Mouse (Mus musculus): ENCODE measurements around the gene Thada.

Gene Thada

DNA sequence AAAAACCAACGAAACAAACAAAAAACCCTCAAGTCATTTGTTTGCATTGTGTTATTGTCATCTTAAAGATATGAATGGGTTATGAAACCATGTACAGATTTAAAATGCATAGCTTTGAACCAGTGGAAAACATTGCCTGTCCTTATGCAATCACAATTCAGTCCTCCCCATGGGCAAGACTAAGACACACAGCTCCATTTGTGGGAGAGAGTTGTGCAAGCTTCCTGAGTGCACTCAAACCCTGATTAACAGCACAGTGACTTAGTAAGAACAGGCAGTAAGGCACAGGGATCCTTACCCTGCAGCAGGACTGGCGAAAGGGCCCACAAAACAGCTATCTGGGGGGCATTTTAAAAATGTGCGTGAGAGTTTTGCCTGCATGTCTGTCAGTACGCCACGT lies 11.2 kb upstream of the Thada start:
- WGBS = 90% methylated on average over 5 of the region's 5 CpGs

DNA sequence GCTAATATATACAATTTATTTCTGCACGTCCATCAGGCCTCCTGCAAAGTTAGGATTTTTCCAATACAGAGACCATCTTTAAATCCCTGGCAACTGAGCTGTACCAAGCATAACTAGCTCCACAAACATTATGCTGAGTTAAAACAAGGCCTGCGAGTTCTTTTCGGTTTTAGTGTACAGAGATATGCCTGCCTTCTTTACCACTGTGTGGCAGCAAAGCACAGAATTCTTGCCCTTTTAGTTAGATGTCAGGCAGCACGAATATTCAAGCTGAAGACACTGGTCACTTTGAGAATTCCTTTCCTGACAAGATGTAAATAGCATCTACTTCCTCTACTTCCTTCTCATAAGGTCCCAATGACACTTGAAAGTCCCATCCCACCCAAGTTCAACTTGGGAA lies 8.3 kb upstream of the Thada start:
- 37% methylated on average over 4 of the region's 4 CpGs for WGBS

DNA sequence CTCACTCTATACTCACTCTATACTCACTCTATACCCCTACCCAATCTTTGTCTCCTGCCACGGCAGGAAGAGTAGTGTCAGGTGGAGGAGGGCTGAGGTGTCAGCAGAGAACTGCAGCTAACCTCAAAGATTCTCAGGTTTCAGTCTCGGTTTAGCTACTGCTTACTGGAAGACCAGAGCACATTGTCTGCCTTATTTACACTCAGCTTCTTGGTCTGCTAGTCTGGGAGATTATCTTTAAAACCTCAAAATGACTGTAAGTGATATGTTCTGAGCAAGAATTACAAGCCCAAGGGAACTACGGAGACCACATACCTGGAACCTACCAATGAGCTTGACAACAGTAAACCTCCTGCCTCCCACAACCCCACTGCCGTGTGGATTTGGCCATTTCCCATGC lies 31.0 kb downstream of the Thada start:
- WGBS = 90% methylated on average over 4 of the region's 4 CpGs

DNA sequence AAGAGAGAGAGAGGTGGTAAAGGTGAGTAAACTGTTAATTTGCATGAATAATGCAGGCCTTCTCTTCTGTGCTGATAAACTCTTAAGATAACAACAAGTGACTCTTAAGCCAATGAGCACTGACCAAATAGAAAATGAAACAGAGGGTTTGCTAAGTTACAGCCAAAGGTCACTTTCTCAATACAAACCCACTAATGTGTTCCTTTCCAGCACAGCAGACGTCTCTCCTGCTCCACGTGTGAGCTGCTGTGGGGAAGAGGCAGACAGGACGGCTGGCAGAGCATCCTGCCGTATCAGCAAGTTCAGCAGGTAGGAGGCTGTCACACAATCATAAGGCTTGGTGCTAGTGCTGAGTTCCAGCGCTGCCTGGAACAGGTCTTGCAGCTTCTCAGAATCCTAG lies 34.0 kb downstream of the Thada start:
- WGBS = 83% methylated on average over 5 of the region's 5 CpGs

DNA sequence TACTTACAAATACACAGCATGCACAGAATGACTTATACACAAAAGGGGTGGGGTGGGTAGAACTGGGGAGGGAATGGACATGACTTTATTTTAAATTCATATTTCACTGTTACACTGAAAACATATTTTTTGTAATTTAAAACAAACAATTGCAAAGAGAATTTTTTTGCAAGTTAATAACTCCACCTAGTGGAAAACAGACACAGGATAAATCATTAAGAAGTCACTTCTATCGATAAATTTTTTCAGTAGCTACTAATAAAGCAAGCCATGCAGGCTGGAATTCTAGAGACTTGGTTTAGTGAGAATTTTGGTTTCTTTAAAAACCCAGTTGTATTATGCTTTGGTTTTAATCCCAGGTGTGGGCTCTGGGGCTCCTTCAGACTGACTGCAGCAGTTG lies 41.7 kb downstream of the Thada start:
- WGBS = 72% methylated on average over 1 of the region's 1 CpGs

DNA sequence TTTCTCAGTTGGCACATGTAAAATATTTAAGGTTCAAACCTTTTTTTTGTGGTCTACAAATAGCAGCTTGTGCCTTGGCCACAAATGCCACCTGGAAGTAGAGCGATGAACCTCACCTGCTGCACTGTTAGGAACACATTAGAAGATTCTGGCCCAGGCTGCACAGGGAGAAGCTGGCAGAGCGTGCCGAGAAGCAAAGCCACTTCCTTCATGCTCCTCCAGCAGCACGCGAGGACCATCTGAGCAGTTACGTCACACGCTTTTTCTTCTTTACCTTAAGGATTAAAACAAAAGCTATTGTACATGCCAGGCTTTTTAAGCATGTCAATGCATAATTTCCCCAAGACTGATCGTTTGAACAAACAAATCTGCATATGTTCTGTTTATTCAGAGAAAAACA lies 43.1 kb downstream of the Thada start:
- 84% methylated on average over 8 of the region's 8 CpGs for WGBS

DNA sequence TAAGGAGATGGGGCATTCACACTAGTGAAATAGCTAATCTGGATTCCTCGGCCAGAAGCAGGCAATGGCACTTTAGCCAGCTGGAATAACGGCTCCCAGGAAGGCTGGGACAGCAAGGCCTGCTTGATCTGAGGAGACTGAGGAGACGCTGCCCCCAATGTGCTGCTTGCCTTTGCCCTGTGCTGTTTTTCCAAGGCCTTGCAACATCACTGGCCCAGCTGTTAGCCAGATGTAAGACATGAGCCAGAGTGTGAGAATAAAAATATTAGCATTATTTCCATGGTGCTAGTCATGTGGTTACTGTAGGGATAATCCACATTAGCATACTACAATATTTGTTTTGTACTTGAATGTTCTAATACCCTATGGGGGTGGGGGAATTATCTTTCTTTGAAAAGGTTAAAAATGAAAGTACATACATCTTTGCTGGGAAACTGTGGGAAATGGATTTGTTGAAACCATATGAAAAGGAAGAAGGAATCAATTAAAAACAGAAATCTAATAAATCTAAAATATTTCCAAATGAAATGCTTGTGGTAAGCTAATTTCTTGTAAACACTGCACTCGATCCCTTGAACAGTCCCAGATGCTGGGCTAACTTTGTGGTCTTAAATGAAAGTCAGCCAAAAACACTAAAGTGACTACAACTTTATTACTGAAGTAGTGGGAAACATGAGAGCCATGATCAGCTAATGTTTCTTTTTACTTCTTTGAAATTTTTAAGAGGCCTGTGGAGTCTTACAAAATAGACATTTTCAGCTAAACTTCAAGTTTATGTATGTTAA lies 43.8 kb downstream of the Thada start:
- 84% methylated on average over 4 of the region's 4 CpGs for whole genome bisulfite sequencing

DNA sequence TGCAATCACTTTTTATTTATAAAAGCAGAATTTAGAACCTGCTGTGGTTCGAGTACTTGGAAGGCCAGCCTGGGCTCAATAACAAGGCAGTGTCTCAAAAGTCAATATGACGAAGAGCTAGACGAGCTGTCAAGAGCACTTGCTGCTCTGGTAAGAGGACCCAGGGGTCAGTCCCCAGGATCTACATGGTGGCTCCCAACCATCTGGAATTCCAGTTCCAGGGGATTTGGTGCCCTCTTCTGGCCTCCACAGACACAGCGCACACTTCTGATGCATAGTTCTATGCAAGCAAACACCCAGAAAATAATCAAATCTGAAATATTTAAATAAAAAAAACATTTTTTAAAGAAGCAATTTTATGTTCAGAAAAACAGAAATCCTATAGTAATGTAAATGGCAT lies 45.0 kb downstream of the Thada start:
- 100% methylated on average over 4 of the region's 4 CpGs for WGBS

DNA sequence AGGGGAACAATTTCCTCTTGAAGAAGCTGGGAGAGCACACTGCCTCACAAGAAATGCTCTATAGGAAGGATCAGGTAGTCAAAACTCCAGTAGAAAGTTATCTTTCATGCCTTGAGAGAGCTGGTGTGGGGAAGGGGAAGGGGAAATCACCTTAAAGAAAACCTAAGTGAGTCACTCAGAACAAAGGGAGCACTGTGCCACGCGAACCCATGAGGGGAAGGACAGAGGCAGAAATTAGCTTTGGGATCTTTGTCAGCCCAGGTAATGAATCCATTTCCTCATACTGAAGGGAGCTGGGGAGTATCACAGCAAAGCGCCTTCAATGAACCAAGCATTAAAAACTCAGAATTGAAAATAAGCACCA lies 45.7 kb downstream of the Thada start:
- 75% methylated on average over 3 of the region's 3 CpGs for WGBS

DNA sequence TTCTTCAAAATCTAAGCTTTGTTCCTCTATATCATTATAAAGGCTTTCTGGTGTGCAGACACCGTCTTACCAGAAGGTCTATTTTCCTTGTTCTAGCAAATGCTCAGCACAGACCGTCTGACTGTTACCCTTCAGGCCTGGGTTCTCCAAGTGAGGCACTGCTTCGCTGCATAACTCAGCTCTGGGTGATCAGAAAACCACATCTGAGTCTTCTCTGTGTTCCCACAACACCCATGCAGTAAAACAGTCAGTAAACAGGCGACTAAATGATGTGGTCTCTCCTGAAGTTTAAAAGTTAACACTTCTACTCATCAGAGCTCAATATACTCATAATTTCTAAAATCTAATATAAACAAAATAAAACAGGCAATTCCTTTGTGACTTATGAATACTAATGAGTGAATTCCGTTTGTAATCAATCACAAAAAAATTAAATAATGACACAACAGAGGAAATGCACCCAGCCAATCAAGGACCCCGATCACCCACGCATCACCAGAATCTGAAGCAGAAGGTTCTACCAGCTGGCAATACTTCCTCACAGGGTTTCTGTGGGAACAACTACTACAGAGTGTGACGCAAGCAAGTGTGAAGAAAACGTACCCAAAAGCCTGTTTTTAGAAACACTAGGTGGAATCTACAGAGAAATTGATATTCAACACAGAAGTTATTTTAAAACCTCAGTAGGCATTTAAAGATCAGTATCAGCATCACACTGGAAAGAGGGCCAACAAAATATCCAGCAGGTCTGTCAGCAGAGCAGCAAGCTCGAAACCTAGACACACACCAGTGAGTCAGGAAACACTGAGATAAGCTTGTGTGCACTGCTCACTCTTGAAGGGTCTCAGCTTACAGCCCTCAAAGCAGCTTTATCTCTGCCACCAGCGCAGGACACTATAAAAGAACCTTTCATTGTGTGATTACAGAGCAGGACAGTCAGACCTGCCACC lies 46.4 kb downstream of the Thada start:
- WGBS = 47% methylated on average over 11 of the region's 11 CpGs

DNA sequence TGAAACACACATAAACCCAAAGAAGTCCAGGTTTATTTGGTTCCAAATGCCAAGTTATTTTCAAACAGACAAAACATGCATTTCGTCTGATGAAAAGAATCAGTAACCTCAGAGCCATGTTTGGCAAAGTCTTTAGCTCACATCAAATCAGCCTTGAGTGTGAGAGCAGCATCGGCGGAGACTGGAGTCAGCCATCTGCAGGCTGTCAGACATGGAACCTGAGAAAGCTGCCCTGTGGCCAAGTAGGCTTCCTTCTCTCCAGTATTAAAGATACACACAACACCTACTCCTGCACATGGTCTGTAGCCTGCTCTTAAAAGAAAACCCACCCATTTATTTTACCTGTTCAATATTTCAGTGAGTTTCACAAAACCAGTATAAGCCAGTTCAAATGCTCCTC lies 50.1 kb downstream of the Thada start:
- WGBS = 84% methylated on average over 3 of the region's 3 CpGs

DNA sequence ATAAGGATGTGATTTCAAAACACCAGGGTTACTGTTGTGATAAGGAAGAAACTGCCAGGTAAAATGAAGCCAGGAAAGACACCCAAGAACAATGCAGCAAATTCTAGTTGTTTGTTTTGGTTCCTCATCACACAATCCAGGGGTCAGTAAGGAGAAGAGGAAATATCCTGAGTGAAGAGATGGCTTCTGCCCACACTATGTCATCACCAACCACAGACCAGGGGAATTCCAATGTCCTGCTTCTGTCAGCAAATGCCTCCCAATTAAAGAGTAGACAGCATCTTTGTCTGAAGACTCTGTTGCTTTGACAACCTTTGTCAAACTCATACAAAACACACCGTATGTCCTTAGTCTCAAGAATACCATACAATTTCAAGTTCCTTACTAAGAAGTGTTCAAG lies 57.3 kb downstream of the Thada start:
- 85% methylated on average over 1 of the region's 1 CpGs for WGBS

DNA sequence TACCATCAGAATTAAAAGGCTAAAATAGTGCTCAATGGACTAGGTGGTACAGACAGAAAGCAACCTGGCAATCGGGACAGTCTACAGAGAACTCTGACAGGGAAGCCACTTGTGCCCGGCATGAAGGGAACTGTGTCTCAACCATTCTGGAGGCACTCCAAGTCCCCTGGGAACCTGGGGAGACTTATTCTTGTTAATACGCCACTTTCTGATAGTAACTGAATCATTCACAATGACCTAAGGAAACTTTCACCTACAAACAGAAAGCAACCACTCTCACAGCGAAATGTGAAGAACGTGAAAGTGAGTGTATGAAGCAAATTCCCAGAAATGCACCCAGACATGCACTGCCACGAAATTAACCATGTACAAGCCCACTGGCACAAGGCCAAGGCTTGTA lies 60.4 kb downstream of the Thada start:
- 68% methylated on average over 6 of the region's 6 CpGs for WGBS

DNA sequence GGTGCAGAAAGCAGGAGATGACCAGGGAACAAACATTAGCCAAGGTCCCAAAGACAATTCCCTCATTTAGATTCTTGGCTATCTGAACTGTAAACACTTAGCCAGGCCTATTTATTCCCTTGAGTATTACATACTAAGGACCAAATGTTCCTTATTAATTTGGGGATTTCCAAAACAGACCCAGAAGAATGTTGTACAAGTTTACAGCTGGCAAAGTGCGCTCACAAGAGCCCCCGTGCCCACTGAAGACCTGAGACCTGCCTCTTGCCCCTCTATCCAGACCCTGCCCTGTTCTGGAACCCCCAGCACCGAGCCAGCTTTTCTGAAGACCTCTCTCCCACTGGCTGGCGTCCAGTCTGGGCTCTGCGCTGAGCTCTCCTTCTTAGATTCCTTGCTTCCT lies 64.2 kb downstream of the Thada start:
- 76% methylated on average over 5 of the region's 5 CpGs for WGBS

DNA sequence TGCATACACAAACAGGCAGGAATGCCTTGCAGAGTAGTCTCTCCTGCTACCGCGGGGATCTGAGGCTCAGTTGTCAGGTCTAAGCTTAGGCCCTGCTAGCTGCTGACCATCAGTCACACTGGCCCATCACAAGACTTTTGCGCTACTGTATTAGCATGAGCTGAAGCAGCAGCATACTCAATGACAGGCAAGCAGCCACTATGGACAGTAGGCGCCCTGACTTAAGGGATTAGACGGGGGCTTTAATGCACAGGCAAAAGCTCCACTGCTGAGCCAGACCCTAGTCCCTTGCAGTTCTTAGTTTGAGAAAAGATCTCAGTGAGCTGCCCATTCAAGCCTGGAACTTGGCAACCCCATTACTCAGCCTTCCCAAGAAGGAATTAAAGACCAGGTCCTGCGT lies 66.6 kb downstream of the Thada start:
- 76% methylated on average over 6 of the region's 6 CpGs for WGBS

DNA sequence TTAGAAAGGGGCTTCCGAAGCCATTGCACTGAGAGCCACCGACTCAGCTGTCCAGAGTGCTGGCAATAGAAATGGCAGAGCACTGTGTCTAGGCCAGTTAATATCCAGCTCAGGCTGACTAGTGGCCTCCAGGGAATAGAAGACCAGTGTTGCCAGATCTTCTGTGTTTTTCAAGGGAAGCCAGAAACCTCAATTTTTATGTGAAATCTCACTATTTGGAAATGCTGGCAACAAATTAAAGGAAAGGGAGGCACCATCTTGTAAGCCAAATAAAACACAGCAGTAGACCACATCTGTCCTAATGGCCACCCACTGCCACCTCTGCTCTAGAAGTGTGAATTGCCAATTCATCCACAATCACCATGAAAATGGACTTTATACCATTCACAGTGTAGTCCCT lies 76.0 kb downstream of the Thada start:
- 61% methylated on average over 2 of the region's 2 CpGs for WGBS

DNA sequence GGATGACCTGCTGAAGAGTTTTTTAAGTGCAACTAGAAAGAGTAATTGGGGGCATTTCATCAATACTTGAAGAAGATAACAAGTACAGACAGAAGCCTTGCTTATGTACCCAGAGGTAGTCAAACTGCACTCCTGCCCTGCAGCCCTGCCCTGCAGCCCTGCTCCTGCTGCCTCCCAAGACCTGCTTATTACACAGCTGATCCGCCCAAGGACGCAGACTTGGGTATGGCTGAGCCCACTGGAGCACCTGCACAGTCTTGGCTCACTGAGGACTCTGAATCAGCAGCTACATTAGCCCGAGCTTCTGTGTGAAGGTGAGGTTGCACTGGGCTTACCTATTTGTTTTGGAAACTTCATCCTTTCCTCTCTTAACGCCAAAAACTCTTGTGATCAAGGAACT lies 79.8 kb downstream of the Thada start:
- 91% methylated on average over 4 of the region's 4 CpGs for WGBS

DNA sequence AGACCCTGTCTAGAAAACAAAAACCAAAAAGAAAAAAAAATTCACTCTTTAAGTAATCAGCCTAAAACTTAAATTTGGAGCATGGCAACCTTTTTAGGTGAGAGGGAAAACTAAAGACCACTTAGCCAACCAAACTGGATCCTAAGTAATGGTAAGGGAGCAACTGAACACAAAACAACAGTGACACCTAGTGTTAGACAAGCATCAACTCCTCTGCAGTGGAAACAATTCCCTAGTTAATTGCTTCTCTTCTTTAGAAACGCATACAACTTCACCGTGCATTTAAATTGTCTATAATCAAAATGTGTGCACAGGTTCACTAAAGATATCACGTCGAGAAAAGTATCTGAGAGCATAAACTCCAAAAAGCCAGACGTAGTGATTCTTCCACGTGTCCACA lies 80.3 kb downstream of the Thada start:
- 70% methylated on average over 6 of the region's 6 CpGs for WGBS

DNA sequence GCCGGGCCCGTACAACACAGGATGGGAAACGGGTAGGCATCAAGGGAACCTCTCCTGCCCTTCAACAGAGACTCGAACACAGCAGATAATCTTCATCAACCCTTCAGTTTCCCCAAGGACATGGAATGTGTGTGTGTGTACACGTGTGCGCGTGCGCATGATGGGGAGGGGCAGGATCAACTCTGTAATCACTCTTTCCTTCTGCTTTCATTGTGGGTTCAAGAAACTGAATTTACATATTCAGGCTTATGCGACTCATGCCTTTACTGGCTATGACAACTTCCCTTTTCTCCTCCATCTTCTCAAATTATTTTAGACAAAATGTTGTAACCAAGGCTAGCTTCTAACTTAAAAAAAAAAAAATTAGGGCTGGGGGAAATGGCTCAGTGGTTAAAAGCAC lies 85.7 kb downstream of the Thada start:
- WGBS = 99% methylated on average over 9 of the region's 9 CpGs

DNA sequence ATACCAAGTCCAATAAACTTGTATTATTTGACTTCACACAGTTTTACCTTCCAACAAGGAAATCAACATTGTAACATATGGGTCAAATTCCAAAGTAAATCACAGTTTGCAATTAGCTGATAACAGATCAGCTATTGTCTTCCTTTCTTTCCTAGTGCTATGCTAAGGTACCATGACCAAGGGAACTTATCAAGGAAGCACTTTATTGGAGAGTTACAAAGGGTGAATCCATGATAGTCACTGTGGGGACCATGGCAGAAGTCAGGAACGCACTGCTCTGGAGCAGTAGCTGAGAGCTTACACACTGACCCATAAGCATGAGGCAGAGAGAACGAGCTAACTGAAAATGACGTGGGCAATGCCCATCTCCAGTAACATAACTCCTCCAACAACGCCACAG lies 89.1 kb downstream of the Thada start:
- 95% methylated on average over 4 of the region's 4 CpGs for WGBS

DNA sequence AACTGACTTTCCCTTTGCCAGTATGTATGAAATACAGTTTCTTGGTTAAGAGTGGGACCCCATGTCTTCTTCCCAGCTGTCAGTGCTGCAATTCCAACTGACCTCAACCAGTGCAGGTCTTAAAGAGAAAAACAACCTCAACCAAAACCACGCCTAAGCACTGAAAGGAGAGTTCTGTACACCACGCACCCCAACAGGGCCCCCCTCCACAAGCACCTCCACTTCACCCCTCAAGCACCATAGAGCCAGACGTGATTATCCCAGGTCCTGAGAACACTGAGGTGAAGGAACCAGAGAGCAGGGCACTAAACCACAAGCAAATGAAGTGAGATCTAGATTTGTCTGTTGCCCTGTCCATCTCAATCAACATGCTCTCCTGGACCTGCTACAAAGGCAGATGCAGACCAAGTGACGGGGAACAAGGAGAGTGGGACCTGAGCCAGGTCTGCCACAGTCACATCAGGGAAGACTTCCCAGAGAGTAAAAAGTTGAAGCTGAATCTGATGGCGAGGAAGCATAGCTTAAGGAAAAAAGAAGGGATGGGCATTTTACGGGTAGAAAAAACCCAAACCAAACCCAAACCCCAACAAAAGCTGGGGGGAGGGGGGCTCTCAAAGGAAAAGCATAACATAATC lies 93.5 kb downstream of the Thada start:
- 91% methylated on average over 6 of the region's 6 CpGs for WGBS

DNA sequence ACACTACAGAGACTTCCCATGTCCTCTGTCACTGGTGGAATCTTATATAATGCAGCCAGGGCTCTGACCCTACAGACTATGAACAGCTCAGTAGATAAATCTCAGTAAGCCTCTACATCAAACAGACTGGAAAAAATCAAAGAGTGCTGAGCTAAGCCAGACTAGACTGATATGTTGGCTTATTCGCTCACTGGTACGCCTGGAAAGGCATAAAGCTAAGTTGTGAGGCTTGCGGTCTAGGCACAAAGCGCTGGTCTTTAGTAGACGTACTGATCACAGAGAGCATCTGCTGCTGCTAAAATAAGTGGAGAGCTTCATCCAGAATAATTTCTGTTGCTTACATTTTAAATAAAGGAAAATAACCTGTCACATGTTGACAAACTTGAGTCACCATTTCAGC lies 95.6 kb downstream of the Thada start:
- 77% methylated on average over 5 of the region's 5 CpGs for WGBS

DNA sequence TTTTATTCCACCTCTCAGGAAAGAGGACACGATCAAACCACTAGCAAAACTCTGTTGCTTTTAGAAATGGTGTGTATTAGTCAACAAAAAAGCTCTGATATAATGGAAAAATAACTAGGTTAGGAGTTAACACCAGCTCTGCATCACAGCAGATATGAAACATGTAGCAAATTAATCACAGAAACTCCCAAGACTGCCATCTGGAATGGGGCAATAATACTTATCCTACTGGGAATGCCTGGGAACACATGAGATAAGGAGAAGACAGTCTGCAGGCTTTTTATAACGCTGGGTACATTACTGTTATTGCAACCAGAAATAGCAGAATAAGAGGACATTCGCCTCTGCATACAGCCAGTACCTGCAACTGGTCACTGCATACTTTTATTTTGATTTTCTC lies 96.2 kb downstream of the Thada start:
- WGBS = 87% methylated on average over 3 of the region's 3 CpGs
